In genomic region chr5:32459882-32460751, GRCm38 (mm10) we compare ENCODE assay signal across 8 mouse cellular contexts. TPM values are rescaled to one million over a fixed set of nuclear protein-coding genes. Genes with fewer than 3 reads are reported as not detected.
DNase-seq lines count a peak whose midpoint lies in the region; ATAC-seq and TF ChIP-seq lines count a peak whose summit lies in the region.

No protein-coding gene starts in this region.

- DNase-seq in CD4-positive, CD25-positive, alpha-beta regulatory T cell, adult 2 months (ENCODE audit: low read depth, low spot score): peak; percentile 42
- DNase-seq in G1E (ENCODE audit: low spot score): peak; percentile 6
- peak; percentile 69 for DNase-seq in embryonic facial prominence, embryonic 11.5 days (ENCODE audit: low spot score)
- DNase-seq in kidney, postnatal 14 days: peak; percentile 68
- peak; percentile 37 for DNase-seq in mesoderm, embryonic 11.5 days (ENCODE audit: low read depth, low spot score)
- peak; percentile 65 for DNase-seq in stomach, postnatal 0 days (ENCODE audit: low spot score)

- peak overlapping the region; percentile 85 for H3K4me3 ChIP-seq in G1E (ENCODE audit: low read depth, low read length)
- H3K4me3 ChIP-seq in embryonic facial prominence, embryonic 11.5 days (ENCODE audit: low read depth, low read length): peak overlapping the region; percentile 93
- H3K4me3 ChIP-seq in heart, embryonic 16.5 days (ENCODE audit: low read length): peak overlapping the region; percentile 93
- peak overlapping the region; percentile 89 for H3K4me3 ChIP-seq in stomach, postnatal 0 days (ENCODE audit: low read depth, low read length)

- H3K27ac ChIP-seq in embryonic facial prominence, embryonic 11.5 days (replicated peaks; ENCODE audit: low read depth, low read length): peak overlapping the region; percentile 100
- H3K27ac ChIP-seq in heart, embryonic 16.5 days (ENCODE audit: low read length): peak overlapping the region; percentile 98
- H3K27ac ChIP-seq in stomach, postnatal 0 days (replicated peaks): peak overlapping the region; percentile 99

- WGBS in embryonic facial prominence, embryonic 11.5 days: under 1% methylated on average over 19 of the region's 19 CpGs
- WGBS in heart, embryonic 16.5 days: under 1% methylated on average over 19 of the region's 19 CpGs
- WGBS in stomach, postnatal 0 days: under 1% methylated on average over 19 of the region's 19 CpGs

- H3K36me3 ChIP-seq in G1E (replicated peaks): peaks cover 3% of the 10 kb centered on the region
- no peaks in the 10 kb centered on the region for H3K36me3 ChIP-seq in embryonic facial prominence, embryonic 11.5 days (replicated peaks; ENCODE audit: control insufficient read depth, insufficient read depth, low read depth, low read length)
- H3K36me3 ChIP-seq in heart, embryonic 16.5 days (ENCODE audit: control insufficient read depth, insufficient read depth): no peaks in the 10 kb centered on the region
- H3K36me3 ChIP-seq in stomach, postnatal 0 days (ENCODE audit: control insufficient read depth, insufficient read depth, low read length): no peaks in the 10 kb centered on the region

- ATAC-seq in CD4-positive, CD25-positive, alpha-beta regulatory T cell, adult 4 months: no peak
- ATAC-seq in G1E (ENCODE audit: extremely low read depth, insufficient number of reproducible peaks, low FRiP score, poor library complexity, severe bottlenecking): no peak
- ATAC-seq in embryonic facial prominence, embryonic 11.5 days (replicated peaks; ENCODE audit: insufficient number of reproducible peaks, low FRiP score, low TSS enrichment, low read depth): no peak
- no peak for ATAC-seq in heart, embryonic 16.5 days (replicated peaks; ENCODE audit: extremely low read depth, insufficient read depth, low FRiP score)
- ATAC-seq in stomach, postnatal 0 days (ENCODE audit: low FRiP score, low TSS enrichment): no peak

- peaks cover 21% of the 10 kb centered on the region for H3K4me1 ChIP-seq in G1E (ENCODE audit: insufficient read depth, low read depth, low read length)
- no peaks in the 10 kb centered on the region for H3K4me1 ChIP-seq in embryonic facial prominence, embryonic 11.5 days (ENCODE audit: control insufficient read depth, insufficient read depth, low read length)
- peaks cover 23% of the 10 kb centered on the region for H3K4me1 ChIP-seq in heart, embryonic 16.5 days (ENCODE audit: control insufficient read depth, insufficient read depth, low read length)
- no peaks in the 10 kb centered on the region for H3K4me1 ChIP-seq in stomach, postnatal 0 days (replicated peaks; ENCODE audit: control insufficient read depth, insufficient read depth)

- peak overlapping the region; percentile 39 for H3K4me2 ChIP-seq in embryonic facial prominence, embryonic 11.5 days (ENCODE audit: low read depth, low read length)
- peak overlapping the region; percentile 67 for H3K4me2 ChIP-seq in heart, embryonic 16.5 days (ENCODE audit: low read depth, low read length)
- peak overlapping the region; percentile 55 for H3K4me2 ChIP-seq in stomach, postnatal 0 days (replicated peaks; ENCODE audit: low read depth)

- no peaks in the 10 kb centered on the region for H3K27me3 ChIP-seq in G1E (ENCODE audit: insufficient read depth, low read length)
- H3K27me3 ChIP-seq in embryonic facial prominence, embryonic 11.5 days (ENCODE audit: control insufficient read depth, insufficient read depth, low read length): no peaks in the 10 kb centered on the region
- H3K27me3 ChIP-seq in heart, embryonic 16.5 days (ENCODE audit: control insufficient read depth, insufficient read depth, low read length): no peaks in the 10 kb centered on the region
- H3K27me3 ChIP-seq in stomach, postnatal 0 days (ENCODE audit: control insufficient read depth, insufficient read depth, low read length): no peaks in the 10 kb centered on the region

- peak overlapping the region; percentile 99 for H3K9ac ChIP-seq in embryonic facial prominence, embryonic 11.5 days (replicated peaks; ENCODE audit: low read length)
- peak overlapping the region; percentile 97 for H3K9ac ChIP-seq in heart, embryonic 16.5 days (ENCODE audit: low read length)
- peak overlapping the region; percentile 98 for H3K9ac ChIP-seq in stomach, postnatal 0 days (ENCODE audit: low read length)

- no peak for TF ChIP-seq EP300 in stomach, postnatal 0 days (optimal IDR thresholded peaks at IDR 0.05)

- no peaks in the 10 kb centered on the region for H3K9me3 ChIP-seq in G1E (replicated peaks)
- no peaks in the 10 kb centered on the region for H3K9me3 ChIP-seq in embryonic facial prominence, embryonic 11.5 days (replicated peaks; ENCODE audit: control insufficient read depth, low read length)
- H3K9me3 ChIP-seq in heart, embryonic 16.5 days (replicated peaks; ENCODE audit: control insufficient read depth, low read length): no peaks in the 10 kb centered on the region
- no peaks in the 10 kb centered on the region for H3K9me3 ChIP-seq in stomach, postnatal 0 days (ENCODE audit: control insufficient read depth, low read length)

- no peak for TF ChIP-seq CTCF in G1E (IDR thresholded peaks at IDR 0.05; ENCODE audit: low read depth, low read length)
- peak; percentile 69 for TF ChIP-seq CTCF in stomach, postnatal 0 days (IDR thresholded peaks at IDR 0.05; ENCODE audit: low read depth)

RNA-seq across cellular contexts. Expression of gene Ppp1cb, which starts 1.5 kb away (rescaled TPM):
- 100 to 1,000 TPM in 1 of 2 experiments, 10 to 100 TPM in 1; 71.3 to 138 TPM for polyA plus RNA-seq in CD4-positive, CD25-positive, alpha-beta regulatory T cell, adult 4 months (2017; shearing (Covaris generic))
- 233 TPM in 2 replicates for total RNA-seq in G1E (2014; fragmentation: Nextera tagmentation)
- 206 and 250 TPM in 2 replicates for total RNA-seq in G1E (2017)
- 11.5 and 13.7 TPM in 2 replicates for polyA plus RNA-seq in G1E (2012)
- 238 and 266 TPM in 2 replicates for polyA plus RNA-seq in embryonic facial prominence, embryonic 11.5 days (2014; fragmentation: Nextera tagmentation; extraction: Ambion mirVana)
- 225 and 251 TPM in 2 replicates for polyA plus RNA-seq in heart, embryonic 16.5 days (2015; fragmentation: Nextera tagmentation; extraction: Ambion mirVana)
- polyA plus RNA-seq in stomach, postnatal 0 days (2015; fragmentation: Nextera tagmentation; extraction: Ambion mirVana): 182 and 193 TPM in 2 replicates

Comparison
In these comparisons a context has a peak if more than half of its experiments do, and no peak if none do; other contexts are left out.
1. DNase-seq: peak in every context shown above with its lines; median percentile 69 in embryonic facial prominence, embryonic 11.5 days; 68 in kidney, postnatal 14 days; 65 in stomach, postnatal 0 days; 42 in CD4-positive, CD25-positive, alpha-beta regulatory T cell, adult 2 months; 37 in mesoderm, embryonic 11.5 days; 6 in G1E.